Mouse (Mus musculus) CD8-positive naive resting alpha-beta T cell, adult 2 months (primary cell): ENCODE data around the gene Kcnt2.

Experiments
- DNase-seq, 2 experiments: peaks; one replicate each; pipeline ENCODE4 v3.0.0; 2022; ENCODE audit warnings: low read depth in 2 of 2, low spot score in 2 of 2

The Kcnt2 gene

DNA sequence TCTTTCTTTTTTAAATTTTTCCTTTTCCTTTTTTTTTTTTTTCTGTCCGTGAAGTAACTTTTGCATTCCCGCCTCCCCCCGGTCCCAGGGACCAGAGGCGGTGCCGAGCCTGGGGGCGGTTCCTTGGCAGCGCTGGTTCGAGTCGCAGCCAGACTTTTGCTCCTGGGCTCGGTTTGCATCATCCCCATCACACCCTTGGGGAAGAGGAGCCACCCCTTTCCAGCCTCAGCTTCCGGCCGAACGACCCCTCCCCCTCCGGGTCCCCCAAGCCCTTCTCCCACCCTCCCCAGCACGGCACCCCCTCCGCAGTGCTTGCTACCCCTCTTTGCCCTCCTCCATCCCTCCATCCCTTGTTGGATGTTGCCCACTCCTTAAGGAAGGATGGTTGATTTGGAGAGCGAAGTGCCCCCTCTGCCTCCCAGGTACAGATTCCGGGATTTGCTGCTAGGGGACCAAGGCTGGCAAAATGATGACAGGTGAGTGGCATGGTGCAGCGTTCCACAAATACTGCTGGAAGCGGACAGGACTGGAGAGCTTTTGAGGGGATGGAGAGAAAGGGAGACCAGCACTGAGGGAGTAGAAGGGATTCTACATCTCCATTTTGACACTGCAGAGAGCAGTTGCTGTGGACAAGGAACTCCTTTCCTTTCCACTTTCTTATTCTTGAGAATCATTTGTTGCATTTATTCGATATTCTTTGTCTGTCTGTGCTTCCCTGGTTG lies at the start of gene Kcnt2:
TSS of gene Kcnt2 (plus strand) at position 283 of the 722 bp plus-strand sequence.
- DNase-seq: no peak

DNA sequence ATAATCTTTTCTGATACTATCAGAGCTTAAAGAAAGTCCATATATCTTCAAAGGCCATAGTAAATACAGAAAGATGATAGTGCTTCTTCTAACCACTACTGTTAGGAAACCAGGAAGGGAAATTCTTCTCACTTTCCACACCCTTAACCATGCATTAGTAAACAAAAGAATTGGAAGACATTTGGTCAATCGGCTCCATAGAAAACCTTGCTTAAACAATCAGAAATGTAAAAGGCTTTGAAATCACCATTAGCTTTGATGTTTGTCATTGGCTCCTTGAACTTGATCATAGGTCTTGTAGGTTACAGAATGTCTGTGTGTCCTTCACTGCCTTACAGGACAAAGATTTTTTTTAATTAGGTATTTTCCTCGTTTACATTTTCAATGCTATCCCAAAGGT lies 40.6 kb upstream of the Kcnt2 start:
- DNase-seq: no peak

DNA sequence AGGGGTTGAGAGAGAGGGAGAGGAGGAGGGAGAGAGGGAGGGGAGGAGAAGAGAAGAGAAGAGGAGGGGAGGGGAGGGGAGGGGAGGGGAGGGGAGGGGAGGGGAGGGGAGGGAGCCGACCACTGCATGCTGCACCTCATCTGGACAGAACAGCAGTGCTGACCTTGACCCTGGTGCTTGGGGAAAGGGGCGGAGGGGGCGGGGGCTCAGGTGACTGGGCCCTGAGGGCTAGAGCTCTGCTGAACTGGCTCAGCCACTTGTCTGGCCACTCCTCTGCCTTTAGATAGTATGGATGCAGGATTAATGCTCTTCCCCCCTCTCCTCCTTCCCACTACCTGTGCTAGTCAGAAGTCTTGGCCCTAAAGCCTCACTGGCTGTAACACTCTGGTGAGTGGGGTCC lies 20.7 kb upstream of the Kcnt2 start:
- DNase-seq: no peak

DNA sequence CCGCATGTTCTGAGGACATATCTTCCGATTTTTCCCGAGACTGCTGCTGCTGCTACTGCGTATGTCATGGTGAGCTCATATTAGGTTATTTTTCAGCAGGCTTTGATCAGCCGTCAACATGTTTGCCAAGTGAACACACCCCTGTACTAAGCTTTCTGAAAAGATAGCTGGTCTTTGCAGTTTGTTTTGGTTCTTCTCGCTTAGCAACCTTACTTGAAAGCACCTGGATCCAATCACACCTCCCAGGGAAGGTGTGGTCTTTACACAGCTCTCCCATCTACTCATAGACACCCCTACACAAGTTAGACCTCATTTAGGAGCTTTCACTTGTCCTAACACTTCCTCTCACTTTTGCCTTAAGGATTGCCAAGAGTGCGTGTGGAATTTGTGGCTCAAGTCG lies 19.3 kb upstream of the Kcnt2 start:
- no peak for DNase-seq

DNA sequence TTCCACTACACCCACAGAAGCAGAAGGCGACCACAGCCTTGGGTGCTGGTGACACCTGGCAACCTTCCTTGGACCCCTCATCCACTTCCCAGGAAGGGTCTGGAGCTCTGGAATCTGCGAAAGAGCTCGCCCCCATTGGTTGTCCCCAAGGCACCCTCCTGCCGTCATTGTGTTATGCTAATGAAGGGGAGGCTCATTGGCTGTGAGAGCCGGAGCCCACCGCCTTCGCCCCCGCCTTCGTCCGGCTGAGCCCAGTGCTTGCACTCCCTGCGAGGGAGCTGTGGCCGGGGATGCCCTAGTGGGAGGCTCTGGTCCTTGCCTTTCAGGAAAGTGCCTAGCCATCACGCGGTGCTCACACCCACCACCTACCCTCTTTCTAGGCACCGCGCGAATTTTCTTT lies 493 bp upstream of the Kcnt2 start:
- no peak for DNase-seq

DNA sequence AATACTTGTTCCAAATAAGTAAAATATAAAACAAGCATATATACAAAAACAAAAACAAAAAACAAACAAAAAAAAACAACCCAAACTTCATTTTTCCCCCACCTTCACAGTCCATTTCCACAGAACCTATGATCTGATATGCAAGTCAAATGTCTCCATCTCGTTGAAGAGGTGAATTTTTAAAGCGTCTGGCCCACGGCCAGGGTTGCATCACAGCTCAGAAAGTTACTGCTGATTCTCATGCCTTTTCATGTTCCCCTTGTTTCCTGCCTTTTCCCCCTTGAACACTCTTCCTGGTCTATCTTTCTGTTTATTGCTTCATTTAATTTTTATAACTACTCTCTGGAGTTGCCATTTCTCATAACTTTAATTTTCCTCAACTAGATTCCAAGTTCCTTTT lies 18.7 kb downstream of the Kcnt2 start:
- DNase-seq: no peak

DNA sequence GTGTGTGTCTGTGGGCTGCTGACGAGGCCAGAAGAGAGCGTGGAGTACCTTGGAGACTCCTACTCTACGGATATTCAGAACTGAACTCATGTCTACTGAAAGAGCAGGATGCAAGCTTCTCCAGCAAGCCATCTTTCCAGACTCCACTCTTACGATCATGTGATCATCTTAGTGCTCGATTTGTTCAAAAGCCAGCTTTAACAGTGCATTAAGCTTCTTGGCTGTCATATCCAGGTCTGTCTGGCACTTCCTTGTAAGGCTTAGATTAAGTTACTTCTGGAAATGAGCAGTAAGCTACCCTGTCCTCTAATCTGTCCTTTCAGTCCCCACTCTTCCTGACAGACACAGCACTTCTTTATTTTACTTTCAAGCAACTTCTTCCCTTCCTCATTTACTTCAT lies 20.1 kb downstream of the Kcnt2 start:
- DNase-seq: no peak

DNA sequence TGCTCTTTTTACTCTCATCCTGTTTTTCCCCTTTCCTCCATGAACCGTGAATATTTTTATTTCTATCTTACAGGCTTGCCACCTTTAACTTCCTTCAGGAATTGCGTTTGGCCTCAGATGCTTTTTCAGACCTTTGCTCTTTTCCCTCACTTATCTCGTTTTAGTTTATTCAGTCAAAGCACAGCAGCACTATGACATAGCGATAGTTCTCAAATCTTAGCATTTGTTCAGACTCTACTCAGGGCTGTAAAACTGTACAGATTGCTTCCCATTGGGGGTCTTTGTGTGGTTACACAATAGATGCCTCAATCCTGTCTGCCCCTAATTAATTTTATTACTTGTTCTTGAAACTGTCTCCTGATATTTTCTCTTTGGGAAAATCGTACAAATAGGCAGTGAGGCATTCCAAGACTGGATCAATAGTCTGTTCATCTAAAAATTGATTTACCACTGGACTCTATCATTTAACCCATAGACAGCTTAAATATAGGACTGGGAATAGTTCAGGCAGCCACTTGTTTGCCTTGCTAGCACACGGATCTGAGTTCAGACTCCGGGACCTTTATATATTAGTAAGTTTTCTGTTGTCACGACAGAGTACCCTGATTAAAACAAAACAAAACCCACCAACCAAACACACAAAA lies 20.8 kb downstream of the Kcnt2 start:
- DNase-seq: no peak

DNA sequence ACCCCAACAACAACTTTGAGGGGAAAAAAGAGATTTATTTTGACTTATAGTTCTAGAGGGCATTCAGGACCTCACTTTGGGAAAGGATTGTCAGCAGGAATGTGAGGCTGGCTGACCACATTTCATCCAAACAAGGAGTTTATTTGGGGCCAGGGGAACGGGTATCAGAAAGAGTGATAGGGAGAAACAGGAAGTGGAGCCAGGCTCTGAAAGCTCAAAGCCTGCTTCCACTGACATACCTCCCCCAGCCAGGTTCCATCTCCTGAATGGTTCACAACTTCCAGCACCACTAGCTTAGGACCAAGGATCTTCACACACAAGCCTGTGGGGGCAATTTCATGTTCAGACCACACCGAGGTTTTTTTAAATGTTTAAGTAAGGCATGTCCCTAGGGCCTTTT lies 21.3 kb downstream of the Kcnt2 start:
- DNase-seq: no peak

DNA sequence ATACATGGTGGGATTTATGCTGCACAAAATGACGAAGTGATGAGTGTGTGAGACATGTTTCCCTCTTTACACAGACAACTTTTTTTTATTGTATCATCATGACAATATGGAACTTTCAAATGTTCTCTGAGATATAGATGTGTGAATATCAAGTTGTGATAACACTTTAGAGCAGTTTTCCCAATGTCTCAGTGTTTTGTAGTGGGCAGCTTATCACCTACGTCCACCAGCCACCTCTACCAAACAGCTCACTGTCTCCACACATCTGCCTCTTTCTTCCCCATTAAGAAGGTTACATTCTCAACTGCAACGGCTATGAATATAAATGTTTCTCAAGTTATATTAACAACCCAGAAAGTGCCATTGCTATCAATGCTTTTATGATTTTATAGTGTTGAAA lies 27.7 kb downstream of the Kcnt2 start:
- DNase-seq: no peak

DNA sequence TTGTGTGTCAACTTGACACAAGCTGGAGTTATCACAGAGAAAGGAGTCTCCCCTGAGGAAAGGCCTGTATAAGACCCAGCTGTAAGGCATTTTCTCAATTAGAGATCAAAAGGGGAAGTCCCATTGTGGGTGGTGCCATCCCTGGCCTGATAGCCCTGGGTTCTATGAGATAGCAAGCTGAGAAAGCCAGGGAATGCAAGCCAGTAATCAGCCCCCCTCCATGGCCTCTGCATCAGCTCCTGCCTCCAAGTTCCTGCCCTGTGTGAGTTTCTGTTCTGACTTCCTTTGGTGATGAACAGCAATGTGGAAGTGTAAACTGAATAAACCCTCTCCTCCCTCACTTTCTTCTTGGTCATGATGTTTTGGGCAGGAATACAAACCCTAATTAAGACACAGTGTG lies 29.9 kb downstream of the Kcnt2 start:
- no peak for DNase-seq

DNA sequence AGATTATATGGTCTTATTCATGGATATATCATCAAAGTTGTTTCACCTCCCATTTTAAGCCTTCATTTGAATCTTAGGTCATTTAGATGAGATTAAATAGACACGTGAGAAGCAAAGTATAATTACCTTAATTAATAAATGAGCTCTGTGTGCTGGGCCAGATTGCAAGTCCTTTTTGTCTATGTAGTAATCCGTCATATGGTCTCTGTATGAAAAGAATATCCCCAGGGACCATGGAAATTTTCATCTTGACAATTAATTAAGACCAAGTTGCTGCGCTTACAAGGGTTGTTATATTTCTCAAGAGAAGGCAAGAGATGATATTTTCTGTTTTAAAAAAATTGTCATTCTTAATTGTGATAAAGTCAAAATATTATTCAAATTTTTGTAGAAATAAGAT lies 47.2 kb downstream of the Kcnt2 start:
- DNase-seq: no peak

DNA sequence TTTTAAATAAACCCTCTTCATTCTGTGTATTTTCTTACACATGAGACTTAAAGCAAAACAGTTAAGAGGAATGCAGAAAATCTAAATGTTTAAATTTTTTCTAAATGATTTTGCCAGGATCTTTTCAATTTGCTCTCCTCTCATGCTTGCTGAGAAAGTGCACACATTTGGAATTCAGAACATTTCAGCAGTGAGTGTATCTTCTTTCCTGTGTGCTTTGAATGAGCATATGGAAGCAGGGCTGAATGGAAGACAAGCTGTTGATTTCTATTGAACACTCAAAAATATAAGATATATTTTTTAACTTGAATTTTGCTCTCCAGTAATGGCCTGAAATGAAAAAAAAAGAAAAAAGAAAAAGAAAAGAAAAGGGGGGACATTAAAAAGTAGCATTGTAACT lies 49.5 kb downstream of the Kcnt2 start:
- DNase-seq: no peak

DNA sequence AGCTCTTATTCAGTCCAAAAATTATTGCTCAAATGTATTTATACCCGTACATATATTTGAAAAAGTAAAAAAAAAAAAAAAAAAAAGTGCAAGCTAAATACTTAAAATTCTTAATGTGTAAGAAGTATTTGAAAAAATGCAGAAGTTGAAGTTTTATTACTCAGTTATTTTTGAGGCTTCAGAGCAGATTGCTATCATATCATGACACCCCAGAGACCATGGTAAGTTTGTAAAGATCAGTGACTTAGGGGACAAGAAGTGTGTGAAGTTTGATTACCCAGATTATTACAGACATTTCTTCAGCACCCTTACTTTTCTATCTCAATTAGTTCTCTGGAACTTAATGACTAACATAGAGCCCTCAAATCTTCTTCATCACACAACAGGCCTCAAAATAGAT lies 58.3 kb downstream of the Kcnt2 start:
- DNase-seq: no peak

DNA sequence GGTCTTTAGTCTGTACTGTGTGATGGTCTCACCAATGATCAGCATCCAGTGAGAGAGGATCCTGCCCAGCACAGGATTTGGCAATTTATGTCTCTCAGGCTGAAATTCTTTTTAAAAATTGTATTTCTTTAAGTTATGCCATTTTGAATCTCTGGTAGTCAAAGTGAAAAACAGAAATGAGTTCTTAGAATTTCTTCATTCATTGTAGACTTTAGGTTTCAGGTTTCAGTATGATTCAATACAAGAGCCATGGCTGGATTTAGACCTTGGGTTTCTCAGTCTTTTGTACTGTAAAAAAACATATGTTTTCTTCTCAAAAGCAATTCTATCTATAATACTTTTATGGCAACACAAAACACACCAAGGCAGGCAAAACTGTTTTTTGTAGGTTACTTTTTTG lies 59.4 kb downstream of the Kcnt2 start:
- DNase-seq: no peak

DNA sequence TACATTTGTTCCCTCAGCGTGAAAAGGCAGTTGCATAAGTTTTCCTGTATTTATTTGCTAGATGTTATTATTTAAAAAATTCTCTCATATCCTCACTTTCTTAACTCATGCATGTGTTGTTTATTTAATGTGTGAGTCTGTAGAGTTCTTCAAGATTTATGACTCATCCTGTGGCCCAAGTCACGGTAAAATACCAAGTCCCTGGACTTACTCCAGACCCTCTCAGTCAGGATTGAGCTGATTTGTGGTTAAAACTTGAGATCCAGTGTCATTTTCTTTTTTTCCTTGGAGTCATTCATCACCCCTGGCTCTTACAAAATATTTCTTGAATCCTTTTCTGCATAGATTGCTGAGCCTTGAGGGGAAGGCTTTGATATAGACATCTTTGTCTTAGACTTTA lies 60.4 kb downstream of the Kcnt2 start:
- no peak for DNase-seq

DNA sequence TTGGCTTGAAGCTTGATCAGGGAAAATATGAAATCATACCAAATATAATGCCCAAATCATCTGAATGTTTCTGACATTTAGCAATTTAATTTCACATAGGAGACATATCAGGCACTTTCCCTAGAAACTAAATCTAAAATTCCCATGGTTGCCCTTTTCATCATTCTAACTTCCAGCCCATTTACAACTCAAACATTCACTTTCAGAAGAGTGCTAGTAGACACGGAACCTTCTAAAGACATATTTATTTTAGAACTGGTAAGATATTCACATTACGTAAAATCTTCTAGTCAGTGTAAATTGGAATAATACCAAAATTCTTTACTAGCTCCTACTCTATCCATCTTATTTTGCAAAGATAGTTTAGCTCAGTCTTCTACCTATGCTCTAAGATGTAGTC lies 64.8 kb downstream of the Kcnt2 start:
- no peak for DNase-seq

DNA sequence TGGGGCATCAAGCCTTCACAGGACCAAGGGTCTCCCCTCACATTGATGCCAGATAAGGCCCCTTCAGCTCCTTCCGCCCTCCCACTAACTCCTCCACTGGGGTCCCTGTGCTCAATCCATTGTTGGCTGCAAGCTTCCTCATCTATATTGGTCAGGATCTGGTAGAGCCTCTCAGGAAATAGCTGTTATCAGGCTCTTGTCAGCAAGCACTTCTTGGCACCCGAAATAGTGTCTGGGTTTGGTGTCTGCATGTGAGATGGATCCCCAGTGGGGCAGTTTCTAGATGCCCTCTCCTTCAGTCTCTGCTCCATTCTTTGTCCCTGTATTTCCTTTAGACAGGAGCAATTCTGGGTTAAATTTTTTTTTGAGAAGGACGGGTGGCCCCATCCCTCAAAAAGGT lies 79.1 kb downstream of the Kcnt2 start:
- no peak for DNase-seq

DNA sequence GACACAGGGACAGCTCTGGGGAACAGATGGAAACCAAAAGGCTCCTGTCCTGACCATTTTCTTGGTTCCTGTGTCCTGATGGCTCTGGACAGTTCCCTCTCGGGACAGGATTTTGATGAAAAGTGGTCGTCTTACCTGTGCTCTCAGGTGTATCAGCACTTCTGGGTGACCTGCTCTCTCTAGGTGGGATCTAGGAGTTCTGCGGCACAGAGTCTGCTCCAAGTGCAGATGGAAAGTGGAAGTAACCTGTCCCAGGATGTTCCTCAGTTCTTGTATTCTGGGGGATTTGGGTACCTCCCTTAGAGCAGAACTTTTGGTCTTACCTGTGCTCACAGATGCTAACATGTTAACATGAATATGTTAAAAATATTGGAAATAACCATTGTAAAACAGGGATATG lies 80.8 kb downstream of the Kcnt2 start:
- DNase-seq: no peak

DNA sequence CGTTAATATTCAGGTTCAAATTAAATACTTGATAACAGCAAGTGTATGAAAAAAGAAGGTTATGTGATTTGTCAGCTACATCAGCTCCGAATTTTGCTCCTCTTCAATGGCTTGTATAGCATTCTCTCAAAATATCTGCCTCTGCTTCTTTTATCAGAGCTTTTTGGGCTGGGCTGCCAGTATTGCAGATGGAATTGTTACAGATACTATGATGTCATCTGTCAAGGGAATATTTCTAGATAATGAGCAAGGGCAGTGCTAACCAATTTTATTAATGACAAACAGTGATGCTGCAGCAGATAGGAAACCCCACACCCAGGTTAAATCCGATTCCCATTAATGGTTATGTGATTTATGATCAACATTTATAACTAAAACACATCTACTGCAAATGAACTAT lies 87.7 kb downstream of the Kcnt2 start:
- DNase-seq: no peak

DNA sequence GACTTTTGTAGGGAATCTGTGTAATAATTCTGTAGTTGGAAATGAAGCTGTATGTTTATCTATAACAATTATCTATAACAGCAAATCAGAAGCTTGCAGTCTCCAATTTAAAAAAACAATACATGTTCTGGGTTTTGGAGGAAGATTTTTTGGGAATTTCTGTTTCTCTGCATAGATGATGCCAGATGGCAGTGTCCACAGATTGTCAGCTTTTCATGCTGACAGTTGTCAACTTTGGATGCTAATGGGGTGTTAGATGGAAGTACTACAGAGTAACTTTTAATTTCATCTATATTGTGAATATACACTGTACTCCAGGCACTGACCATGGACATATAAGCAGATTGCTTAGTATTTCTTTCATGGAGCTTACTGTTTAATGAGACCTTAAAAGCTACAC lies 92.5 kb downstream of the Kcnt2 start:
- no peak for DNase-seq

DNA sequence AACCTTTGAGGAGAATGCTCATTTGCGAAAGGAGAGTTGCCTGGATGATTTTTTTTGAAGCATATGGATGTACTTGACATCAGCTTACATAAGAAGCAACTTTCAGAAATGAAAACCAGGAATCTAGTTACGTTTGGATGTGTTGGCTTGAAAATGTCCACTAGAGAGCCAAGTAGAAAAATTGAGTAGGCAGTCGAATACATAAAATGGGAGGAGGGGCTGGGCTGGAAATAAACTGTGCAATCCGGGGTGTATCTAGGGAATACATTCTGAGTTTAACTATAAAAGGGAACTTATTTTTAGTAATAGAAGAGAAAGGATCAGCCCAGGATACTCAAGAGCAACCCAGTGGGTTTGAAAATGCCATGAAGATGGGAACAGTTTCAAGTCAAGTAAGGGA lies 93.4 kb downstream of the Kcnt2 start:
- no peak for DNase-seq

DNA sequence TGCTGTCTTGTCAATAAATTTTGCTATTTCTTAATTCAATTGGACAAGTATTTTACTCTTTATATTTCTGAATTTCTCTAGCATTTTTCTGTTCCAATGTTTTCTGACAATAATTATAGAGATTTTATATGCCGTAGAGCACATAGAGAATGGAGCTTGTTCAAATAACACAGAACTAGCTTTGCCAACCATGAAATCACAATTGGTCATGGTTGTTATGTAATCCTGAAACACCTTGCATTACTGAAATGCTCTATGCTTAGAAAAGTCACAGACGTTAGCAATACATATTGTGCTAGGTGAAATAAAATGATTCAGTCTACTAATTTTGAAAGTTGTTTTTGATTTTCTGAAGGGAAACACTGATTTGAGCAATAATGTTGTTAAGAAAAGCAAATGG lies 118.8 kb downstream of the Kcnt2 start:
- no peak for DNase-seq
